Mouse (Mus musculus): ENCODE measurements around the gene Cela2a.

GRCm38 (mm10) chr4:141794152-141794535 is 31.8 kb downstream of the Cela2a start:
- TF ChIP-seq POLR2A (IDR thresholded peaks at IDR 0.05; ENCODE audit: borderline replicate concordance, insufficient read depth, low read length) (no peak), CTCF (IDR thresholded peaks at IDR 0.05; ENCODE audit: borderline replicate concordance, insufficient read depth, low read depth, low read length) (no peak)

Data from cerebellum, adult 2 months (tissue).